Mouse (Mus musculus): ENCODE data around the gene Akap2. TPM values are rescaled to one million over a fixed set of nuclear protein-coding genes. Genes with fewer than 3 reads are reported as not detected.

The Akap2 gene
- polyA plus RNA-seq, 1 experiment from 2014 or later: 28.2 TPM

GRCm38 (mm10) chr4:57757997-57758396, 40.5 kb downstream of the Akap2 start:
- Histone ChIP-seq H3K4me1 (replicated peaks; ENCODE audit: control insufficient read depth, insufficient read depth, low read length) (no peaks in the 10 kb centered on the region), H3K4me3 (ENCODE audit: low read depth, low read length) (no peak overlapping the region), H3K27ac (ENCODE audit: low read depth) (no peak overlapping the region), H3K9ac (ENCODE audit: low read length) (no peak overlapping the region), H3K4me2 (ENCODE audit: low read length) (no peak overlapping the region), H3K9me3 (ENCODE audit: control insufficient read depth, low read length) (no peaks in the 10 kb centered on the region), H3K27me3 (replicated peaks; ENCODE audit: control insufficient read depth, insufficient read depth, low read length) (no peaks in the 10 kb centered on the region), H3K36me3 (ENCODE audit: control insufficient read depth, insufficient read depth, low read length) (no peaks in the 10 kb centered on the region)
- ATAC-seq (replicated peaks; ENCODE audit: low FRiP score, low TSS enrichment, low read depth) (no peak), DNase-seq (ENCODE audit: low spot score) (no peak)
- WGBS: 62% methylated on average over 11 of the region's 11 CpGs

GRCm38 (mm10) chr4:57762424-57762823, 45.0 kb downstream of the Akap2 start:
- Histone ChIP-seq H3K4me1 (replicated peaks; ENCODE audit: control insufficient read depth, insufficient read depth, low read length) (peaks cover 15% of the 10 kb centered on the region; the same call in 1 of the 2 replicates), H3K9ac (ENCODE audit: low read length) (no peak overlapping the region), H3K4me3 (ENCODE audit: low read depth, low read length) (no peak overlapping the region), H3K27me3 (replicated peaks; ENCODE audit: control insufficient read depth, insufficient read depth, low read length) (no peaks in the 10 kb centered on the region), H3K4me2 (ENCODE audit: low read length) (no peak overlapping the region), H3K27ac (ENCODE audit: low read depth) (no peak overlapping the region), H3K9me3 (ENCODE audit: control insufficient read depth, low read length) (no peaks in the 10 kb centered on the region), H3K36me3 (ENCODE audit: control insufficient read depth, insufficient read depth, low read length) (no peaks in the 10 kb centered on the region)
- DNase-seq (ENCODE audit: low spot score): no peak
- WGBS: 68% methylated on average over 7 of the region's 7 CpGs
- no peak for ATAC-seq (replicated peaks; ENCODE audit: low FRiP score, low TSS enrichment, low read depth)

- Histone ChIP-seq H3K27ac (ENCODE audit: low read depth) (peak overlapping the region; percentile 47; the same call in 1 of the 2 replicates), H3K27me3 (replicated peaks; ENCODE audit: control insufficient read depth, insufficient read depth, low read length) (no peaks in the 10 kb centered on the region), H3K9me3 (ENCODE audit: control insufficient read depth, low read length) (no peaks in the 10 kb centered on the region), H3K9ac (ENCODE audit: low read length) (no peak overlapping the region), H3K4me3 (ENCODE audit: low read depth, low read length) (no peak overlapping the region), H3K4me1 (replicated peaks; ENCODE audit: control insufficient read depth, insufficient read depth, low read length) (peaks cover 15% of the 10 kb centered on the region; the same call in 1 of the 2 replicates), H3K36me3 (ENCODE audit: control insufficient read depth, insufficient read depth, low read length) (no peaks in the 10 kb centered on the region), H3K4me2 (ENCODE audit: low read length) (no peak overlapping the region)
- DNase-seq (ENCODE audit: low spot score) (no peak), ATAC-seq (replicated peaks; ENCODE audit: low FRiP score, low TSS enrichment, low read depth) (no peak)
- 18% methylated on average over 1 of the region's 1 CpGs for WGBS
Measured at GRCm38 (mm10) chr4:57764392-57764791, 46.9 kb downstream of the Akap2 start.

- H3K36me3 ChIP-seq (ENCODE audit: control insufficient read depth, insufficient read depth, low read length): no peaks in the 10 kb centered on the region
- H3K9me3 ChIP-seq (ENCODE audit: control insufficient read depth, low read length): no peaks in the 10 kb centered on the region
- DNase-seq (ENCODE audit: low spot score) (no peak), ATAC-seq (replicated peaks; ENCODE audit: low FRiP score, low TSS enrichment, low read depth) (no peak)
- no peak overlapping the region for H3K9ac ChIP-seq (ENCODE audit: low read length)
- no peak overlapping the region for H3K4me3 ChIP-seq (ENCODE audit: low read depth, low read length)
- H3K4me2 ChIP-seq (ENCODE audit: low read length): no peak overlapping the region
- peaks cover 15% of the 10 kb centered on the region; the same call in 1 of the 2 replicates for H3K4me1 ChIP-seq (replicated peaks; ENCODE audit: control insufficient read depth, insufficient read depth, low read length)
- WGBS: 82% methylated on average over 1 of the region's 1 CpGs
- H3K27ac ChIP-seq (ENCODE audit: low read depth): peak overlapping the region; percentile 47
- no peaks in the 10 kb centered on the region for H3K27me3 ChIP-seq (replicated peaks; ENCODE audit: control insufficient read depth, insufficient read depth, low read length)
Measured at GRCm38 (mm10) chr4:57764926-57765325, 47.5 kb downstream of the Akap2 start.

- ATAC-seq (replicated peaks; ENCODE audit: low FRiP score, low TSS enrichment, low read depth) (no peak), DNase-seq (ENCODE audit: low spot score) (no peak)
- 52% methylated on average over 4 of the region's 4 CpGs for WGBS
- H3K9me3 ChIP-seq (ENCODE audit: control insufficient read depth, low read length): no peaks in the 10 kb centered on the region
- no peak overlapping the region for H3K9ac ChIP-seq (ENCODE audit: low read length)
- no peak overlapping the region for H3K4me3 ChIP-seq (ENCODE audit: low read depth, low read length)
- no peak overlapping the region for H3K27ac ChIP-seq (ENCODE audit: low read depth)
- H3K4me1 ChIP-seq (replicated peaks; ENCODE audit: control insufficient read depth, insufficient read depth, low read length): peaks cover 15% of the 10 kb centered on the region; the same call in 1 of the 2 replicates
- no peak overlapping the region for H3K4me2 ChIP-seq (ENCODE audit: low read length)
- no peaks in the 10 kb centered on the region for H3K36me3 ChIP-seq (ENCODE audit: control insufficient read depth, insufficient read depth, low read length)
- no peaks in the 10 kb centered on the region for H3K27me3 ChIP-seq (replicated peaks; ENCODE audit: control insufficient read depth, insufficient read depth, low read length)
Measured at GRCm38 (mm10) chr4:57765806-57766205, 48.3 kb downstream of the Akap2 start.

GRCm38 (mm10) chr4:57769007-57769406, 51.5 kb downstream of the Akap2 start:
- Histone ChIP-seq H3K4me2 (ENCODE audit: low read length) (no peak overlapping the region), H3K9ac (ENCODE audit: low read length) (no peak overlapping the region), H3K4me1 (replicated peaks; ENCODE audit: control insufficient read depth, insufficient read depth, low read length) (peaks cover 19% of the 10 kb centered on the region; the same call in 1 of the 2 replicates), H3K9me3 (ENCODE audit: control insufficient read depth, low read length) (no peaks in the 10 kb centered on the region), H3K27ac (ENCODE audit: low read depth) (no peak overlapping the region), H3K27me3 (replicated peaks; ENCODE audit: control insufficient read depth, insufficient read depth, low read length) (no peaks in the 10 kb centered on the region), H3K4me3 (ENCODE audit: low read depth, low read length) (no peak overlapping the region), H3K36me3 (ENCODE audit: control insufficient read depth, insufficient read depth, low read length) (no peaks in the 10 kb centered on the region)
- DNase-seq (ENCODE audit: low spot score) (no peak), ATAC-seq (replicated peaks; ENCODE audit: low FRiP score, low TSS enrichment, low read depth) (no peak)
- 59% methylated on average over 3 of the region's 3 CpGs for WGBS

- Histone ChIP-seq H3K4me3 (ENCODE audit: low read depth, low read length) (no peak overlapping the region), H3K4me1 (replicated peaks; ENCODE audit: control insufficient read depth, insufficient read depth, low read length) (peaks cover 7% of the 10 kb centered on the region; the same call in 1 of the 2 replicates), H3K9ac (ENCODE audit: low read length) (no peak overlapping the region), H3K27me3 (replicated peaks; ENCODE audit: control insufficient read depth, insufficient read depth, low read length) (no peaks in the 10 kb centered on the region), H3K4me2 (ENCODE audit: low read length) (no peak overlapping the region), H3K9me3 (ENCODE audit: control insufficient read depth, low read length) (no peaks in the 10 kb centered on the region), H3K27ac (ENCODE audit: low read depth) (no peak overlapping the region), H3K36me3 (ENCODE audit: control insufficient read depth, insufficient read depth, low read length) (no peaks in the 10 kb centered on the region)
- DNase-seq (ENCODE audit: low spot score): no peak
- WGBS: 82% methylated on average over 4 of the region's 4 CpGs
- ATAC-seq (replicated peaks; ENCODE audit: low FRiP score, low TSS enrichment, low read depth): no peak
Measured at GRCm38 (mm10) chr4:57770185-57770823, 52.8 kb downstream of the Akap2 start.

GRCm38 (mm10) chr4:57771558-57772219, 54.2 kb downstream of the Akap2 start:
- H3K9ac ChIP-seq (ENCODE audit: low read length): no peak overlapping the region
- no peak for ATAC-seq (replicated peaks; ENCODE audit: low FRiP score, low TSS enrichment, low read depth)
- no peak overlapping the region for H3K27ac ChIP-seq (ENCODE audit: low read depth)
- 84% methylated on average over 2 of the region's 2 CpGs for WGBS
- DNase-seq (ENCODE audit: low spot score): no peak
- no peaks in the 10 kb centered on the region for H3K9me3 ChIP-seq (ENCODE audit: control insufficient read depth, low read length)
- peaks cover 5% of the 10 kb centered on the region; the same call in 1 of the 2 replicates for H3K4me1 ChIP-seq (replicated peaks; ENCODE audit: control insufficient read depth, insufficient read depth, low read length)
- H3K4me2 ChIP-seq (ENCODE audit: low read length): no peak overlapping the region
- H3K27me3 ChIP-seq (replicated peaks; ENCODE audit: control insufficient read depth, insufficient read depth, low read length): no peaks in the 10 kb centered on the region
- H3K4me3 ChIP-seq (ENCODE audit: low read depth, low read length): no peak overlapping the region
- H3K36me3 ChIP-seq (ENCODE audit: control insufficient read depth, insufficient read depth, low read length): no peaks in the 10 kb centered on the region

Data from intestine, embryonic 14.5 days (tissue).